8 mouse cellular contexts compared by ENCODE assay signal in genomic region chr4:126058134-126058996, GRCm38 (mm10). TPM values are rescaled to one million over a fixed set of nuclear protein-coding genes. Genes with fewer than 3 reads are reported as not detected.
DNase-seq lines count a peak whose midpoint lies in the region; ATAC-seq and TF ChIP-seq lines count a peak whose summit lies in the region.

Gene Oscp1, plus strand, starts transcription at chr4:126058565.

- under 1% methylated on average over 57 of the region's 57 CpGs for WGBS in hindbrain, embryonic 15.5 days

- peaks cover 15% of the 10 kb centered on the region for H3K36me3 ChIP-seq in hindbrain, embryonic 15.5 days

- H3K9me3 ChIP-seq in hindbrain, embryonic 15.5 days: no peaks in the 10 kb centered on the region

- TF ChIP-seq CTCF in Patski (IDR thresholded peaks at IDR 0.05): no peak

- CTCF ChIA-PET in Patski (lab: Charles Lee): no interaction called here

- H3K9ac ChIP-seq in hindbrain, embryonic 15.5 days: peak within 1 kb of the TSS; percentile 64

- POLR2A ChIA-PET in Patski (lab: Charles Lee): no interaction called here

- peak within 1 kb of the TSS; percentile 71 for H3K27ac ChIP-seq in hindbrain, embryonic 15.5 days (replicated peaks)

- H3K4me2 ChIP-seq in hindbrain, embryonic 15.5 days: peak within 1 kb of the TSS; percentile 72

- ATAC-seq in Patski: peak; percentile 95
- peak; percentile 98 for ATAC-seq in hindbrain, embryonic 15.5 days (ENCODE audit: low FRiP score, low read depth)

- DNase-seq in Patski (ENCODE audit: low read depth, low spot score): peak; percentile 69
- peak; percentile 91 to 94 for DNase-seq in cerebellum, postnatal 14 days
- peak; percentile 78 to 86 for DNase-seq in frontal cortex, postnatal 25 days (ENCODE audit: low spot score in 2 of 2)
- DNase-seq in left cerebral cortex, adult 11 months (ENCODE audit: low spot score): peak; percentile 88
- peak; percentile 93 for DNase-seq in lung, postnatal 4 days
- DNase-seq in retina, postnatal 7 days (ENCODE audit: low read depth, low spot score): peak; percentile 85
- DNase-seq in urinary bladder, adult 2 months (ENCODE audit: low spot score): peak; percentile 56

- peak within 1 kb of the TSS; percentile 73 for H3K4me3 ChIP-seq in hindbrain, embryonic 15.5 days

- no peaks in the 10 kb centered on the region for H3K27me3 ChIP-seq in Patski
- H3K27me3 ChIP-seq in hindbrain, embryonic 15.5 days: no peaks in the 10 kb centered on the region

- in situ Hi-C loops in Patski (cut with MboI; ENCODE audit: low pct_unique_long_range_greater_than_20kb): no loop called here

- peaks cover 20% of the 10 kb centered on the region for H3K4me1 ChIP-seq in hindbrain, embryonic 15.5 days (replicated peaks)

RNA-seq across cellular contexts. Expression of gene Oscp1, which starts in this region (rescaled TPM):
- polyA plus RNA-seq in Patski (2021): 13.5 TPM
- 38.5 and 42.1 TPM in 2 replicates for polyA plus RNA-seq in hindbrain, embryonic 15.5 days (2015; fragmentation: Nextera tagmentation; extraction: Ambion mirVana)
- polyA plus RNA-seq in urinary bladder, adult 2 months (2012; rRNA removed): 1.2 and 3.3 TPM in 2 replicates

Comparison
In these comparisons a context has a peak if more than half of its experiments do, and no peak if none do; other contexts are left out.
1. Peak in every context shown above with its lines: DNase-seq, ATAC-seq, H3K4me3 ChIP-seq and H3K27ac ChIP-seq.